Mouse (Mus musculus) liver, adult 2 months (tissue): ENCODE data around the gene Eif2s1.

ENCODE experiments used
- CTCF ChIP-seq: fragments of 200-500 bp; IDR thresholded peaks from 2 replicates; pipeline ENCODE4 v1.5.1; 2011; ENCODE audit warnings: low read depth, low read length, control low read depth
- POLR2A ChIP-seq: fragments of 200-500 bp; IDR thresholded peaks from 2 replicates; pipeline ENCODE4 v1.6.1; 2011; ENCODE audit warnings: low read length, control low read depth; ENCODE audit not compliant: insufficient read depth; ENCODE audit errors: extremely low read depth

DNA sequence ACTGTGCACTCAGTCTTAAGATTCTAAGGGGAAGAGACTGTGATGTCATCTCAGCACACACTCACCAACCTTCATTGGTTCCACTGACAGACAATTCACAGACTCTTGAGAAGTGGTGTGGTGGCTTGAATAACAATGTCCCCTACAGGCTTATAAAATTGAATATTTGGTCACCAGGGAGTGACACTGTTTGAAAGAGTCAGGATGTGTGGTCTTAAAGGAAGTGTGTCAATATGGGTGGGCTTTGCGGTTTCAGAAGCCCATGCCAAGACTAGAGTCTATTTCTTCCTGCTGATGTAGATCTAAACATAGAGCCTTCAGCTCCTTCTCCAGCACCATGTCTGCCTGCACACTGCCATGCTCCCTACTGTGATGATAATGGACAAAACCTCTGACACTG lies 36.2 kb downstream of the Eif2s1 start:
- TF ChIP-seq CTCF (no peak), POLR2A (no peak)
